Mouse (Mus musculus) stomach, embryonic 15.5 days (tissue): ENCODE data around the gene Sclt1. TPM values are rescaled to one million over a fixed set of nuclear protein-coding genes. Genes with fewer than 3 reads are reported as not detected.
A peak's percentile ranks its signal among the peaks of the same experiment; 100 is the strongest.

Experiments
- ATAC-seq: fragments of 200-750 bp; cut with Nextera tagmentation; 2 replicates; pipeline ENCODE4 v1.8.0; 2017; ENCODE audit warnings: low read depth, moderate number of reproducible peaks, moderate TSS enrichment; ENCODE audit not compliant: insufficient read depth, low FRiP score
- H3K27ac ChIP-seq: fragments of 300-500 bp; sonication (generic); 2 replicates; pipeline ENCODE4 v1.5.1; 2015; ENCODE audit warnings: mild to moderate bottlenecking, inconsistent platforms
- H3K27me3 ChIP-seq: fragments of 300-500 bp; sonication (generic); replicated peaks from 2 replicates; pipeline ENCODE4 v1.6.1; 2015; ENCODE audit warnings: inconsistent platforms
- H3K36me3 ChIP-seq: fragments of 300-500 bp; sonication (generic); 2 replicates; pipeline ENCODE4 v1.6.1; 2015; ENCODE audit warnings: inconsistent platforms
- H3K4me1 ChIP-seq: fragments of 300-500 bp; sonication (generic); 2 replicates; pipeline ENCODE4 v1.6.1; 2015; ENCODE audit warnings: inconsistent platforms
- H3K4me2 ChIP-seq: fragments of 300-500 bp; sonication (generic); 2 replicates; pipeline ENCODE4 v1.6.1; 2015; ENCODE audit warnings: mild to moderate bottlenecking, inconsistent platforms
- H3K4me3 ChIP-seq: fragments of 300-500 bp; sonication (generic); replicated peaks from 2 replicates; pipeline ENCODE4 v1.5.1; 2015; ENCODE audit warnings: inconsistent platforms
- H3K9ac ChIP-seq: fragments of 300-500 bp; sonication (generic); 2 replicates; pipeline ENCODE4 v1.6.1; 2015; ENCODE audit warnings: inconsistent platforms
- H3K9me3 ChIP-seq: fragments of 300-500 bp; sonication (generic); 2 replicates; pipeline ENCODE4 v1.6.1; 2016; ENCODE audit warnings: inconsistent platforms
- WGBS: fragments of 180-500 bp; shearing (Covaris S2); methylation state at CpG from one replicate; pipeline ENCODE4 v1.1.7; 2015; 5-methylcytosine and 5-hydroxymethylcytosine counted together
- polyA plus RNA-seq: library from polyadenylated mRNA; unstranded; fragments of >200 nt; fragmentation: Nextera tagmentation; extraction: Ambion mirVana; gene quantifications from 2 replicates; pipeline ENCODE4 v1.2.1, GENCODE M21; 2015

Sclt1 gene
- polyA plus RNA-seq, 1 experiment from 2014 or later: 18.0 TPM

DNA sequence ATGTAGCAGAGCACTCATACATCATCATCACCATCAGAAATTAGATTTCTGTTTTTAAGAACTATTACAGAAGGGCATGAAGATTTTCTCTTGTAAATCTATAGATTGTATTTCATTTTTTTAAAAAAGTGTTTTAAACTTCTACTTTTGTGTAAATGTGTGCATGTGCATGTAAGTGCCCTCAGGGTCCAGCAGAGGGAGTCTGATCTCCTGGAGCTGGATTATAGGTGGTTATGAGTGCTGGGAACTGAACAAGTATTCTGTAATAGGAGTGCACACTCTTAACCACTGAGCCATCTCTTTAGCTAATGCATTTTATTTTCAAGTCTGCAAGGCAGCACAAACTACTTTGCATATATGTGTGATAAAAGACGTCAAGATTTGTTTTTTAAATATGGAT is 86.7 kb downstream of the Sclt1 start:
- no peak for ATAC-seq

GRCm38 (mm10) chr3:41620971-41621370 is 121.3 kb downstream of the Sclt1 start:
- no peak for ATAC-seq
- Histone ChIP-seq H3K27ac (no peak overlapping the region), H3K36me3 (no peaks in the 10 kb centered on the region), H3K4me2 (no peak overlapping the region), H3K4me1 (no peaks in the 10 kb centered on the region), H3K4me3 (no peak overlapping the region), H3K9me3 (no peaks in the 10 kb centered on the region), H3K27me3 (no peaks in the 10 kb centered on the region), H3K9ac (no peak overlapping the region)
- WGBS: 82% methylated on average over 7 of the region's 7 CpGs

More for the DNA sequence above, 86.7 kb downstream of the Sclt1 start:
- Histone ChIP-seq H3K27ac (no peak overlapping the region), H3K9ac (no peak overlapping the region), H3K4me2 (no peak overlapping the region), H3K9me3 (no peaks in the 10 kb centered on the region), H3K36me3 (peaks cover 5% of the 10 kb centered on the region; the same call in 1 of the 2 replicates), H3K4me1 (no peaks in the 10 kb centered on the region), H3K4me3 (no peak overlapping the region), H3K27me3 (no peaks in the 10 kb centered on the region)
- WGBS: 85% methylated on average over 1 of the region's 1 CpGs

DNA sequence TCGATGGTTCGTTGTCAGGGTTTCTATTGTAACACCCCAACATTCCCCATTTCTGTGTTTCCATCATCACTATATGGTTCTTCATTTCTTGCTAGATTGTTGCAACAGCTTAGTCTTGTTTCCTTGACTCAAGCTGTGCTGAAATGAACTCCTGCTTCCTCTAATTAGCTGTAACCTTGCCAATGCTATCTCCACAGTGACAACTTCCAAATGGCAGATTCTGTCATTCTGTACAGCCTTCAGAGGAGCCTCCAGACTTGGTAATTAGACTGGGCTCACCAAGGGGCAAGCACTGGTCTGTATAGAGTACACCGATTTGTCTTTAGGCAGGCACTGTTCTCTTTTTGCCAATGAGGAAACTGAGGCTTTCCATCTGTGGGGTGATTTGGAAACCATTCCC is 123.8 kb downstream of the Sclt1 start:
- Histone ChIP-seq H3K9me3 (no peaks in the 10 kb centered on the region), H3K4me1 (no peaks in the 10 kb centered on the region), H3K27me3 (no peaks in the 10 kb centered on the region), H3K9ac (no peak overlapping the region), H3K27ac (no peak overlapping the region), H3K4me2 (no peak overlapping the region), H3K36me3 (peaks cover 9% of the 10 kb centered on the region; the same call in 1 of the 2 replicates), H3K4me3 (no peak overlapping the region)
- 79% methylated on average over 3 of the region's 3 CpGs for WGBS
- ATAC-seq: no peak

GRCm38 (mm10) chr3:41618036-41618435 is 124.3 kb downstream of the Sclt1 start:
- Histone ChIP-seq H3K9ac (no peak overlapping the region), H3K27ac (no peak overlapping the region), H3K9me3 (no peaks in the 10 kb centered on the region), H3K27me3 (no peaks in the 10 kb centered on the region), H3K4me2 (no peak overlapping the region), H3K36me3 (peaks cover 13% of the 10 kb centered on the region), H3K4me3 (no peak overlapping the region), H3K4me1 (no peaks in the 10 kb centered on the region)
- WGBS: 79% methylated on average over 3 of the region's 3 CpGs
- no peak for ATAC-seq

DNA sequence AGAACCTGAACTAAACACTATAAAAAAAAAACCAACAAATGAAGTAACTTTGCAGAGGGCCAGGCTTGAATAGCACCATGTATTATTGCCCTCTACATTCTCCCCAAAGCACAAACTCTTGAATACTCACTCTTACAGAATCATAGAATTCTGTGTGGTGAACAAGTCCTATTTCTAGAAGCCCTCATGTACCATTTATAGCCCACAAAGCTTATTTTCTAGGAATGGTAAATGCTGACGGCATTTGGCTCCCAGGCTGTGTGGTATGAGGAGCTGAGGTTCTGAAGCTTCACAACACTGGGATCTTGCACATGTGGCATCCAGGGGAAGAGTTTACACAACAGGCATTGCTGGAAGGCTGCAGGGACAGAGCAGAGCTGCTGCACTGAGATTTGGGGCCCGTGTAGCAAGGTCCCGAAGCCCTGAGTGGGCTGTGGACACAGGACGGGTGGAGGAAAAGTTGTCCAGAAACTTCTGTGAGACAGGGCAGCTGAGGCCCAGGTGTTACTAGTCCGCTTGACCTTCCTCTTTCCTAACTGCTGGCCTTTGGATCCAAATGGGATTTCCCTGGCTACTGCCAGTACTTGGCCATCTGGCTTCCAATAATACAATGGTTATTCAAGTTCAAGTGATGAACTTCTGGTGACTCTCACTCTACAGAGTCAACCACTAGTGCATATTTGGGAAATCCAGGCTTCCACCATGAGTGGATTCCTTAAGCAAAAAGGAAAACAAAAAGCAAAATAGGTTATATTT is 127.9 kb downstream of the Sclt1 start:
- 88% methylated on average over 5 of the region's 5 CpGs for WGBS
- no peak overlapping the region for H3K4me2 ChIP-seq
- ATAC-seq: no peak
- peaks cover 34% of the 10 kb centered on the region for H3K36me3 ChIP-seq
- no peaks in the 10 kb centered on the region for H3K4me1 ChIP-seq
- no peak overlapping the region for H3K4me3 ChIP-seq
- H3K9me3 ChIP-seq: no peaks in the 10 kb centered on the region
- no peak overlapping the region for H3K9ac ChIP-seq
- no peaks in the 10 kb centered on the region for H3K27me3 ChIP-seq
- H3K27ac ChIP-seq: no peak overlapping the region

DNA sequence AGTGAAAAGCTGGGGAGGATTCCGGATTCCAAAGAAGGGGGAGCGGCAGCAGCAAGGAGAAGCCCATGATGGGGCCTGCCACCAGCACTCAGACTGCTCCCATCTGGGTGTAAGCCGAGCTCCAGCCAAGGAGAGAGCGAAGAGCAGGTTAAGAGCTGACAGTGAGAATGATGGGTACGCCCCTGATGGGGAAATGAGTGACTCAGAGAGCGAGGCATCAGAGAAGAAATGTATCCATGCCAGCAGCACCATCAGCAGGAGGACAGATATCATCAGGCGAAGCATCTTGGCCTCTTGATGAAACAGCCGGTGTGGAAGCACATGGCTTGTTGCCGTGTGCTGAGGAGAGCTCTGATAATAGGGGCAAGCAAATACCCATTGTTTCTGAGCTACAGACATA is 128.6 kb downstream of the Sclt1 start:
- Histone ChIP-seq H3K9me3 (no peaks in the 10 kb centered on the region), H3K36me3 (peaks cover 34% of the 10 kb centered on the region), H3K27ac (no peak overlapping the region), H3K4me2 (no peak overlapping the region), H3K9ac (no peak overlapping the region), H3K4me3 (no peak overlapping the region), H3K4me1 (no peaks in the 10 kb centered on the region), H3K27me3 (no peaks in the 10 kb centered on the region)
- 93% methylated on average over 9 of the region's 9 CpGs for WGBS
- ATAC-seq: no peak

DNA sequence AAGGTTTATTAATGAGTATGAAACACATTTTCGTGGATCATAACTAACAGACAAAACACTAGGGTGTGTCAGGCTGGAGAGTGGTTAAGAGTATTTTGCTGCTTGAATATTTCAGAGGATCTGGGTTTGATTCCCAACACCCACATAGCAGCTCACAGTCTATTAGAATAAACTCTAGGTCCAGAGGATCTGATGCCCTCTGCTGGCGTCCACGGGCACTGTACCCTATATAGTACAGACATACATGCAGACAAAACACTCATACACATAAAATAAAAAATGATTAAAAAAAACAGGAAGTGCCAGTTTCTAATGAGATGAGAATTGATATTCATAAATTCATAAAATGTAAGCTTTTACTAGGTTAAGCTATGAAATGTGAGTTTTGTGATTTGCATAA is 130.1 kb downstream of the Sclt1 start:
- no peak for ATAC-seq
- Histone ChIP-seq H3K36me3 (peaks cover 34% of the 10 kb centered on the region), H3K9ac (no peak overlapping the region), H3K9me3 (no peaks in the 10 kb centered on the region), H3K4me3 (no peak overlapping the region), H3K27ac (no peak overlapping the region), H3K27me3 (no peaks in the 10 kb centered on the region), H3K4me1 (no peaks in the 10 kb centered on the region), H3K4me2 (no peak overlapping the region)
- 95% methylated on average over 3 of the region's 3 CpGs for WGBS

DNA sequence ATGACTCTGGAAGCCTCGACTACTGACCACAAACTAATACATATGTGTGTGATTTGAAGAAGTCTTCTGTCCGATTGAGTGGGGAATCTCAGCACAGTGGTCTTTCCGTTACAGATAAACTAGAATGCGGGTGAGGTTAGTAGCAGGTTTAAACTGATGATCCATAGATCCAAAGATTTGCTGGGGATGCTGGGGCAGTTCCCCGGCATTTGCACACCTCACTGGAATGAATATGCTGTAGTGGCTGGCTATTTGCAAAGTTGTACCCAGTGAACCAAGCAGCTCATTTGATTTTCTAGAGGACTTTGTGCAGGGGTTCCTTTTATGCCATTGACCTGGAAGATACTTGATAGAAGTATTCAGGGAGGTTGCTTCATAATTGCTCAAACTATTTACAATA is 133.2 kb downstream of the Sclt1 start:
- H3K9ac ChIP-seq: no peak overlapping the region
- peaks cover 36% of the 10 kb centered on the region for H3K36me3 ChIP-seq
- H3K4me3 ChIP-seq: no peak overlapping the region
- no peak for ATAC-seq
- H3K27me3 ChIP-seq: no peaks in the 10 kb centered on the region
- no peak overlapping the region for H3K27ac ChIP-seq
- WGBS: 87% methylated on average over 5 of the region's 5 CpGs
- no peaks in the 10 kb centered on the region for H3K9me3 ChIP-seq
- H3K4me1 ChIP-seq: no peaks in the 10 kb centered on the region
- H3K4me2 ChIP-seq: no peak overlapping the region

GRCm38 (mm10) chr3:41607467-41607866 is 134.8 kb downstream of the Sclt1 start:
- H3K4me1 ChIP-seq: no peaks in the 10 kb centered on the region; the same call in 1 of the 2 replicates
- no peak overlapping the region for H3K27ac ChIP-seq
- H3K9me3 ChIP-seq: no peaks in the 10 kb centered on the region
- no peak overlapping the region for H3K4me3 ChIP-seq
- no peak overlapping the region for H3K4me2 ChIP-seq
- no peak overlapping the region for H3K9ac ChIP-seq
- no peak for ATAC-seq
- WGBS: 83% methylated on average over 8 of the region's 8 CpGs
- H3K27me3 ChIP-seq: no peaks in the 10 kb centered on the region
- H3K36me3 ChIP-seq: peaks cover 25% of the 10 kb centered on the region; the same call in 1 of the 2 replicates

GRCm38 (mm10) chr3:41607050-41607449 is 135.3 kb downstream of the Sclt1 start:
- Histone ChIP-seq H3K4me2 (no peak overlapping the region), H3K36me3 (peaks cover 25% of the 10 kb centered on the region; the same call in 1 of the 2 replicates), H3K4me1 (no peaks in the 10 kb centered on the region; the same call in 1 of the 2 replicates), H3K9me3 (no peaks in the 10 kb centered on the region), H3K9ac (no peak overlapping the region), H3K4me3 (no peak overlapping the region), H3K27ac (no peak overlapping the region), H3K27me3 (no peaks in the 10 kb centered on the region)
- no peak for ATAC-seq
- WGBS: 93% methylated on average over 9 of the region's 9 CpGs

DNA sequence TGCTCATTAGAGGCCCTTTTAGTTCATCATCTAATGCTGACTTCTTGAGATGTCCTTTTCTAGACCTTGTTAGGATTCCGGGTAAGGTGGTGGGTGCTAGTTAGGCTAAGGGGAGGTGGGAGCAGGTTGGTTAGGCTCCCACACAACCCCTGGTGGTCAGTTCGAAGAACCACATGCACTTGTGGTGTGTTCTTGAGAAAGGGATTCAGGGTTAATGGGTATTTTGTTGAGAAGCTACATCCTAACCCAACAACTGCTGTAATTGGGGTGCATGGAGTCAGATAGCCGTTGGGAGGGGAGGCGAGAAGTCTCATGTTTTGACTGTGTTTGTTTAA is 136.0 kb downstream of the Sclt1 start:
- WGBS: 87% methylated on average over 4 of the region's 4 CpGs
- ATAC-seq: no peak
- H3K27ac ChIP-seq: no peak overlapping the region
- H3K4me1 ChIP-seq: no peaks in the 10 kb centered on the region; the same call in 1 of the 2 replicates
- H3K27me3 ChIP-seq: no peaks in the 10 kb centered on the region
- H3K9me3 ChIP-seq: no peaks in the 10 kb centered on the region
- no peak overlapping the region for H3K4me3 ChIP-seq
- H3K4me2 ChIP-seq: no peak overlapping the region
- 0 out of 2 replicates have a peak, but pooled peaks cover 19% of the 10 kb centered on the region for H3K36me3 ChIP-seq
- no peak overlapping the region for H3K9ac ChIP-seq

DNA sequence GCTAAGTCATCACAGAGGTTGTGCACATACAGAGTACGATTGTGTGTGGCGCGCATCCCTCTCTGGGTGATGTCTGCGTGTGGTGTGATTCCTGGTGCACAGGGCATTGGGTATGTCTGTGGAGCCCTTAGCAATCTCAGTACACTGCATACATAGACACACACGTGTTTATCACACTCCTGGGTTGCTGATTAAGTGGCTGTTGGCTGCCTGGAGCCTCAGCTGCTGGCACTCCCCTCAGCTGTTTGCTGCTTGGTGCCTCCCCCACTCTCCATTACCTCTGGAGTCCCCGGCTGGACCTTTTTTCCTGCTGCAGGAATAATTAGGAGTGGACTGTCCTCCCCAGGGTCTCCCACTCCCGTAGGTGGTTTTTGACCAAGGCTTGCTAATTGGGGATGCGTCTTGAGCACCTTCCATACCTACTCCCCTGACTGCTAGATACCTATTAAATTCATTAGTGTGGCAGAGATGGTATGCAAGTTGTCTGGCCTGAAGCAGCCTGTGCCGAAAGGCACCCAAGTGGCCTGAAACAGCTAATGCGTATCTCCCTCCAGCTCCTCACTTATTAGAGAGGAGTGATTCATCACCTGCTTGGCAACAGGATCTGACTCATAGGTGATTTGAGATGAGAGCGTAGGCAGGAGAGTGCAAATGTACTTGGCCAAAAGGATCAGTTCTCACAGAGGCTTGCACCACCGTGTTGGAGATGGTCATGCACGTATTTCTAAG is 136.5 kb downstream of the Sclt1 start:
- Histone ChIP-seq H3K9me3 (no peaks in the 10 kb centered on the region), H3K36me3 (0 out of 2 replicates have a peak, but pooled peaks cover 14% of the 10 kb centered on the region), H3K27ac (no peak overlapping the region), H3K27me3 (no peaks in the 10 kb centered on the region), H3K9ac (no peak overlapping the region), H3K4me3 (no peak overlapping the region), H3K4me1 (no peaks in the 10 kb centered on the region; the same call in 1 of the 2 replicates), H3K4me2 (no peak overlapping the region)
- WGBS: 83% methylated on average over 13 of the region's 13 CpGs
- peak; percentile 30; the same call in 1 of the 2 replicates for ATAC-seq
